Comparison of ENCODE assay signal across 24 mouse cellular contexts in the genomic region with DNA sequence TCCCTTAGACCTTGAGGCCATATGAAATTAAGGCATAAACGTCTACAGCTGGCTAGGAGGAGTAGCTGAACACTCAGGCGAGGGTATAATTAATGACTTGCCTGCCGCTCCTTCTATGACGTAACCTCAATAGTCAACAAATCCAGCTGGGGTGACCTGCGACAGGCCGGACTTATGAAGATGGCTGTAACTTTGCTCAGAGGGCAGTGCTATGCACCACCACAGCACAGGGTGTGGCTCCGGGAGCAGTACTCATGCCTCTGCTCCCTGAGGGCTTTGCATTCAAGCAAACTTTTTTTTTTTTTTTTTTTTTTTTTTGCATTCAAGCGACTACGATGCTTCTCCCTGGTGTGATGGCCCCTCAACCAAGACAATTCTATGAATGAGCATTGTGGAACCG.
"Had no signal": no experiment of that assay in that cellular context is flagged by ENCODE, and none has a peak within 500 bp of the region (broad histone marks: within the 10 kb centered on the region; RNA-seq: fewer than 3 reads in every experiment).

No protein-coding gene starts in this region.

- ATAC-seq: liver, embryonic 12.5 days; midbrain, embryonic 13.5 days; midbrain, embryonic 16.5 days had no signal

- H3K4me1 ChIP-seq: limb, embryonic 10.5 days; limb, embryonic 13.5 days; liver, embryonic 12.5 days; liver, embryonic 15.5 days; lung, embryonic 15.5 days; midbrain, embryonic 10.5 days had no signal

- H3K9ac ChIP-seq: limb, embryonic 13.5 days; liver, embryonic 12.5 days; liver, embryonic 15.5 days; lung, embryonic 15.5 days; midbrain, embryonic 13.5 days; neural tube, embryonic 13.5 days had no signal

- H3K27me3 ChIP-seq: limb, embryonic 13.5 days; liver, embryonic 12.5 days; liver, embryonic 15.5 days; lung, embryonic 15.5 days; midbrain, embryonic 13.5 days; neural tube, embryonic 13.5 days had no signal

- H3K4me2 ChIP-seq: limb, embryonic 13.5 days; liver, embryonic 12.5 days; liver, embryonic 15.5 days; lung, embryonic 15.5 days; midbrain, embryonic 13.5 days; neural tube, embryonic 13.5 days had no signal

- H3K36me3 ChIP-seq: limb, embryonic 10.5 days; limb, embryonic 13.5 days; liver, embryonic 12.5 days; liver, embryonic 15.5 days; lung, embryonic 15.5 days; midbrain, embryonic 10.5 days; midbrain, embryonic 13.5 days; neural tube, embryonic 13.5 days had no signal

- H3K4me3 ChIP-seq: limb, embryonic 10.5 days; limb, embryonic 13.5 days; liver, embryonic 12.5 days; liver, embryonic 15.5 days; lung, embryonic 15.5 days; midbrain, embryonic 10.5 days; midbrain, embryonic 13.5 days; myocyte; neural tube, embryonic 13.5 days had no signal

- H3K27ac ChIP-seq: limb, embryonic 10.5 days; limb, embryonic 13.5 days; liver, embryonic 12.5 days; liver, embryonic 15.5 days; lung, embryonic 15.5 days; midbrain, embryonic 10.5 days; midbrain, embryonic 13.5 days; neural tube, embryonic 13.5 days had no signal

- DNase-seq: kidney, adult 18-20 months; kidney, adult 9 months; kidney, postnatal 14 days; kidney, postnatal 4 days; liver; lung, adult 18-20 months; lung, postnatal 10 days; lung, postnatal 36 days; retina, postnatal 1 day; right cerebral cortex, postnatal 25 days; spleen, adult 18-20 months; thymus, adult 2 months; thymus, postnatal 14 days; thymus, postnatal 4 days had no signal

- H3K9me3 ChIP-seq: limb, embryonic 10.5 days; limb, embryonic 13.5 days; liver, embryonic 15.5 days; lung, embryonic 15.5 days; midbrain, embryonic 10.5 days; midbrain, embryonic 13.5 days had no signal
